Mouse (Mus musculus) fibroblast of lung, adult 2 months (primary cell): ENCODE measurements around the gene Srarp.

Experiments
- DNase-seq: peaks from one replicate; pipeline ENCODE4 v3.0.0-alpha.2; 2011; ENCODE audit warnings: low read depth

Srarp gene

DNA sequence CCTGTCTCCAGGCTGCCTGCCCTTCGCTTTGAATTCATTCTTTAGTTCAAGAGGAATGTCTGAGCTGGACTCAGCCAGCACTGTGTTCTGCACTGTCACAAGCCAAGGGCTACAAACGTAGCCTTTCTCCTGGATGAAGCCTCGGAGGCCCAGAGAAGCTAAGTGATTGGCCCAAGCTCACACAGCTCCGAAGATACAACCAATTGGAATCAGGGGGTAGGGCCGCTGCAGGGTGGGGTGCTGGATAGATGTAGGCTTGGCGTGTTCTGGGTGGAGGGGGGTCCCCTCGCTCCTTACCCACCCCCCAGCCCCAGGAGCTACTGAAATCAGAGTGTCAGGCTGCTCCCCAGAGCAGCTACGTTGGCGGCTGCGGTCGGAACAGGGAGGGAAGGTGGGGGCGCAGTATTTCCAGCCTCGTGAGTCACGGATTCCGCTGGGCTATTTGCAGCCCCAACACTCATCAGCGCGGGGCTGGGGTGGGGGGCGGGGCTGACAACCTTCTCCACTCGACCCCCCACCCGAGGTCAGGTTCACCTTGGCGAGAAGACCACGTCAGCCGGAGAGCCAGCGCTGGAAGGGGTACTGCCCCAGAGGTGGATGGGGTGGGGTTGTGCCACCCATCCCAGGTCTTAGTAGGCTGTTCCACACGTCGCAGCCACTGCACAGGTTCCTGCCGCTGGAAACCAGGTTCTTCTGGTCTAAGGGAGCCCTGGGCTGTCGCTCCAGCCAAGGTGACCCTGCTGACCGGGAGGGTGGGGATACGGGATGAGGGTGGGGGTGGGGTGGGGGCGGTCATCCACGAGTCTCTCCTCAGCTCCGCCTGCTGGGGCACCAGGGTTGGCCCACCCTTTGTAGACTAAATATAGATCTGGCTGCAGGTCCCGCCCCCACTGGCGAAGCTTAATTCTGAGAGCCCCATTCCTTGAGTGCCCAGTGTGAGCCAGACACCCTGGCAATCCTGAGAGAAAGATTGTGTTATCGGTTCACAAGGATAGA, 10.1 kb downstream of the Srarp start:
- peak; percentile 88 for DNase-seq

DNA sequence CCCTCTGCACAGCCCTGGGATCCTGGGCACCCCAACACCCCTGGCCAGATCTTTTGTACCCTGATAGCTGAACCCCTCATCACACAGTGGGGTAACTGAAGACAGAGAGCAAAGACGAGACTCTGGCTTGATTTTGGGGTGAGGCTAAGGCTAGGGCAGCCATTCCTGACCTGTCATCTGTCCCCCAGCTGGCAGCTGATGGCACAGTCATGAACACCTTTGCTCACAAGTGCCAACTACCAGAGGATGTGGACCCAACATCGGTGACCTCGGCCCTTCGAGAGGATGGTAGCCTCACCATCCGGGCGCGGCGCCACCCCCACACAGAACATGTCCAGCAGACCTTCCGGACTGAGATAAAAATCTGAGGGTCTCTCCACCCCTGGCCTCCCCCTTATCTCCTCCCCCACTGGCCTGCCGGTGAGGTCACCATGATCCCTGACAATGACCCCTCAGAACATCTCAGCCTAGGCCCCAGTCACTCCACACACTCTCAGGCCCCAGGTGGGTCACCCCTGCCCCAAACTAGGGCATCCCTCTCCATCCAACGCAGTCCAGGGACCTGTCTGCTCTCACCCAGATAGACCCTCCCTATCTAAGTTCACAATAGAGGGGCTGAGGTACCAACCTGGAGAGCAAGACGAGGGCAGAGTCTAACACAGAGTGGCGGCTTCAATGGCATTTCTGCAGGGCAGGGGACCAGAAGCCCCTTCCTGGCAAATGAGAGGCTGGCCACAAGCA, 12.0 kb downstream of the Srarp start:
- no peak for DNase-seq

DNA sequence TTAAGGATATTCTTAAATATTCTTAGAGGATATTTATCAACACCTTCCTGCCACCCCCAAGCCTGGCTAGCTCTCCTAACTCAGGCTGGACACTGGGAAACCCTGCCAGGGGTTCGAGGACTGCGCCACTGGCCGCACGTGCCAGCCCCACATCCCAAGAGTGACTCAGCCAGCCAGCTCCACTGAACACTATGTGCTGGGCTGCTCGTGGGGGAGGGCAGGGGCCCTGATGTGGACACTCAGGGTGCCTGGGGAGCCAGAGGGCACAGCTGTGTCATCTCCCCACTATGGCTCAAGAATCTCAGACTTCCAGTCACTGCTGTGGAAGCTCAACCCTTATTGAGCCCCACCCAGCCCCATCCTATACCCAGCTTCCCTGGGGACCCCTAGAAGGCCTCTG, 12.6 kb downstream of the Srarp start:
- no peak for DNase-seq

DNA sequence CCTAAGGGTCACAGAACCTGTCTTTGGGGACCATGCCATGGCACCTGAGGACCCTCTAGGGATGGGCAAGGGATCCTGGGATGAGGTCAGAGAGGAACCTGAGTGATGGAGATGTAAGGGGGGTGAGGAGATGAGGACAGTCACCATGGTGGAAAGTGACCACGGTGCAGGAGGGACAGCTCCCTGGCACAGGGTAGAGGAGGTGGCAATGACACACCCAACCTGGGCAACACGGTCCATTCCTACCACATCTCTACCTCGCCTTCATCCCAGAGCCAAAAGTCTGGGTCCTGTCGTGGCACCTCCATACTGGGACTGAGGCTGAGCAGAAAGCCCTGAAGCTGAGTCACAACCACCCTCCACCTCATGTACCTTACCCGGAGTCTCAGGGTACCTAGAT, 13.1 kb downstream of the Srarp start:
- DNase-seq, result no peak

DNA sequence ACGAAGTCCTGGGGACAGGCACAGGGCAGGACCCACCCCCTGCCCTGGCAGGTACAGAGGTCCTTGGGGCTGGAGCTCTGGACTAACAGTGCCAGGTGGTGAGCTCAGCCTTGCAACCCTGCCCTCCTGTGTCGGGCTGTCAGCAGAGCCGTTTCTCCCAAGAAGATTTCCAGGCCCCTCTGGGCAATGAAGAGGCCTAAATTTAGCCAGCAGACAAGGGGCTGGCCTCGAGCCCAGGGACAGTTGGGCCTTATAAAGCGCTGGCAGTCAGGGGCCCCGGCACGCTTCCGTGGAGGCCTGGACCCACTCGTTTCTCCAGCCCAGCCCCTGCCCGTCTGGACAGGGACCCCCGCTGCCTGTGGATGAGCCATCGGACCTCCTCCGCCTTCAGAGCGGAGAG, 14.5 kb downstream of the Srarp start:
- DNase-seq, result no peak

DNA sequence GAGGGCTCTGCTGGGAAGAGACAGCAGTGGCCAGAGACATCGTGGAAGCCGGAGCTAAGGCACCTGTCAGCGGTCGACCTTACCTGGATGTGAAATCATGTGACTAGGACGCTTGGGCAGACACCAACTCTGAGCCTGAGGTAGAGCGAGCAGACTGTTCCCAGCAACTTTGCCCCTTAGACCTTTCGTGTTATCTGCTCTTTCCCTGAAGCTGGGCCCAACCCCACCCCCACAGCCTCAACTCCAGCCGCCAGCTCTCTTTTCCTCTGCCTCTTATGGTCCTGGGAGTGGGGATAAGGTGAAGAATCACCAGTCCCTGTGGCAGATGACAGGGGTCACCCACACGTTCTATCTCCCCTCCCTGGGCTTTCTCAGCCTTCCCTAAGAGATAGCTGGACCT, 15.0 kb downstream of the Srarp start:
- no peak for DNase-seq

DNA sequence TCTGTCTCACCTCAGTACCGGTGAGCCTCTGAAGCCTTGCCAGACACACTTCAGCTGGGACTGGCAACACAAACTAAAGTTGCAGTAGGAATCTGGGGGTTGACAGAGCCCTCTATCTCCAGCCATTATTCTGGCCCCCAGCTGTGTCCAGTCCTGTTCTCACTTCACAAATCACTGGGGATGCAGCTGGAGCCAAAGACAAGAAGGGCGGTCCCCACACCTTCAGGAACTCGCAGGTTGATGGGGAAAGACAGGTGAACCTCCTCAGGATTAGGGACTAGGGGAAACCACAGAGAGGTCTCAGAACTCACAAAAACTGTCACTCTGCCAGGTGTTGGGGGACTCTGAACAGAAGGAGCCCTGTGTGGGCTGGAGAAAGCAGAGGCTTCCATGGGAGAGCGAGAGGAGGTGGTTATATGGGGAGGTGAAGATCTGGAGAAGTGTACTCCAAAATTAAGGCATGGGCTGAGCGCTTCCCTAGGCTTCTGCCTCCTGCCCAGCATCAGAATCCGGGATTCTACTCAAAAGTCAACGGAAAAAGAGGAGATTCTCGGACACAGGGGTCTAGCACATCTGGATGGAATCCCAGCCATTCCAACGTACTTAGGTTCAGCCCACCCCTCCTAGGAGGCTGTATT, 15.6 kb downstream of the Srarp start, which contains the start of gene Hspb7:
Gene Hspb7, plus strand, starts transcription at position 588 of the 638 bp plus-strand sequence.
- no peak for DNase-seq

DNA sequence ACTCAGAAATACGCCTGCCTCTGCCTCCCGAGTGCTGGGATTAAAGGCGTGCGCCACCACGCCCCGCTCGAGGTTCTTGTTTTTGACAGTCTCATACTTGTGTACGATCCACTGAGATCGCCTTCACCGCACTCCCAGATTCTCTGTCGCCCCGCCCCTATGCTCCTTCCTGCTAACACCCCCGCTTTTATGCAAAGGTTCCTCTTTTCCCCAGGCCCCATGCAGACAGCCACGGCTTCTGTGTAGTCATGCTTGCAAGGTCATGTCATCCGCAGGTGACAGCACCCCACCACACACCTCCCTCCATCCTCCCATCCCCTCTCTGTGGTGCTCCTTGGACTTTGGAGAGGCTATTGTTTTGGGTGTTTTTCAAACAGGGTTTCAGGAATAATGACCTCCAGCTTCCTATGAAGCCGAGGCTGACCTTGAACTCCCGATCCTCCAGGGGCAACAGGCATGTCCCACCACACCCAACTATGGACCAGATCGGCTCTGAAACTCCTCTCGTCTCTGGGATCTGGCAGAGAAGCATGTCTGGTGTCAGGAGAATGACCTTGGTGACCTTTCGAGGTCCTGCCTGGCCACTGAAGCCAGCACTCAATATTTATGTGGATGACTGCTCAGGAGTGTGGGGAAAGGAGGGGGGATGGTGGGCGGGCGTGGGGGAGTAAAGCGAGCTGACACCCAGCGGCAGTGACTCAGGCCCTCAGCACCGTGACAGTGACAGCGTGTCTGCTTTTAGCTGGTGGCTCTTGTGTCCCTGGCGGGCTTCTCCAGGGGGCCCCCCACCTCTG, 16.3 kb downstream of the Srarp start:
- no peak for DNase-seq

DNA sequence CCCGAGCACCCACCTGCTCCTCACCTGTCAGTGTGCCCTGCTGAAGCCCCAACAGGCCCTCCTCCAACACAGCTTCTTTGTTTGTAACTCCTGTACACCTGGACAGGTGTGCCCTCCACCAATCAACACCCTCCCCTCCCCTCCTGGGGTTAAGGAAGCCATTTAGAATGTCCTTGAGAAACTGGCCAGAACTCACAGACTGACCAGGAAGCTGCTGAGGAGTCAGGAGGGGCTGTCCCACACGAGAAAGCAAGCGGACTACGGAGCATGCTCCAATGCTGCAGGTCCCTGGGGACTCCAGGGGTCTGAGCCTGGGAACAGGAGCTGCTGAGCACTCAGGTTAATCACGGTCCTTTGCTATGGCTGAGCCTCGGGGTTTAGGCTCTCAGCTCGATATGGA, 20.0 kb downstream of the Srarp start, which contains the start of gene Clcnkb:
Gene Clcnkb, minus strand, starts transcription at position 91 of the 400 bp plus-strand sequence.
- no peak for DNase-seq

DNA sequence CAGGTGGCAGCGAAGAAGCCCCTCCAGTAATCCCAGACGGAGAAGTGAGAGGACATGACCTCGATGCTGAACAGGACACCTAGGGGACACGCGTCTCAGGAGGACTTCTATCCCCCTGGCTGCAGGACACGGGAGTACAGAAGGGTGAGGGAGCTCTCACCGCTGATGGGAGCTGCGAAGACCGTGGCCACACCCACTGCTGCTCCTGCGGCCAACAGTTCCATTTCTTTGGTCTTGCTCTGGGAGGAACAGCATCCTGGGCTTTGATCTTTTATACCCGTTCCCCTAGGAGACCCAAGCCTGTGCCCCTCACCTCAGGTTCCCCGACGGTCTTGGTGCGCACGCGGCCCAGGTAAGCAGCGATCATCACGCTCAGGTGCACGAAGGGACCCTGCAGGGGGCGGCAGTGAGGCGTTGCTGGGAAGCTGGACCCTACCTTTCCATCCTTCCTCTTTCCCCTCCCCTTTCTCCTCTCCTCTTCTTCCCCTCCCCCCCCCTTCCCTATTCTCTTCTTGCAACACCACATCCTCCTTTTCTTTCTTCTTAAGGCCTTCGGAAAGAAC, 24.4 kb downstream of the Srarp start:
- DNase-seq, result no peak

DNA sequence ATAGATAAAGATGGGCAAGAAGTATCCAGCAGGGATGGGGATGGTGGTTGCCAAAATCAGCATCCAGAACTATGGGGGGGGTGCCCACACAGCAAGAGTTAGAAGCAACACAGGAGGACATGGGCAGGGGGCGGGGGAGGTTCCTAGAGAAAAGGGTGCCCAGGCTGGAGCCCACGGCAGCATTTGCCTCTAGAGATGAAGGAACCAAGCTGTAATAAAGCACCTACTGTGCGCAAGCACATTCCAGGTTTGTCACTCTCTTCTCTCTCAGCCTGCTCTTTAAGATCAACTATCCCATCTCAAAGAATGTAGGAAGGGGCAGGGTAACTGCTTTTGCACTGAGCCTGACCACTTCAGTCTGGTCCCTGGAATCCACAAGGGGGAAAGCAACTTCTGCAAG, 27.3 kb downstream of the Srarp start:
- no peak for DNase-seq

DNA sequence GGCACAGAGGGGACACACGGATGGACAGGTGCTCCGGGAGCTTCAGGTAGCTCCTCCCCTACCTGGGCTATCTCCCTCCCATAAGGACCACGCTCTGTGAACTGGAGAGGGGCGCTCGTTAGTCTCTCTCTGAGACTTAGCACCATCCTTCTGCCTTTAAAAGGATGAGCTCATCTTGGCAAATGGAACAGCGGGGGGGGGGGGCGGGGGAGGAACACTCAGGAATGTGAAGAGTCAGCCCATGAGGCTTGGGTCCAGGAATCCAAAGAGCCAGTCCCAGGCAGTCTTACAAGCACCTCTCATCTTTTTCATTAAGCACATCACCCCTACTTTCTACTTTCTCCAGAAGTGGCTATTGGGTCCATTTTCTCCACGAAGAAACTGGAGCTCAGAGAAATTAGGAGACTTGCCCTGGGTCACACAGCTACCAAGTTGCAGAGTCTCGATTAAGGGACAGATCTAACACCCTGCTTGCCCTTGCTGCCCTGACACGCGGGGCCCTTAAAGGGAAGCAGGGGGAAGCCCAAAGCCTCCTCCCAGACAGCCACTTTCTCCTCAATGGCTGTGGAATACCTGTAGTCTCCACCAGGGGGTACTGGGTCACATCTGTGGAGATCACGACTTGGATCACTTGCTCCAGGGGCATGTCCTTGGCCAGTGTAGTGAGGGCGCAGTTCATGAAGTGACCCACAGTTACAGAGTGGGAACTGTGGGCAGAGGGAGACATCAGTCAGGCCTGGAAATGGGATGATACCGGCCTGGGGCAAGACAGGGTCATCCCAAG, 29.2 kb downstream of the Srarp start:
- no peak for DNase-seq

DNA sequence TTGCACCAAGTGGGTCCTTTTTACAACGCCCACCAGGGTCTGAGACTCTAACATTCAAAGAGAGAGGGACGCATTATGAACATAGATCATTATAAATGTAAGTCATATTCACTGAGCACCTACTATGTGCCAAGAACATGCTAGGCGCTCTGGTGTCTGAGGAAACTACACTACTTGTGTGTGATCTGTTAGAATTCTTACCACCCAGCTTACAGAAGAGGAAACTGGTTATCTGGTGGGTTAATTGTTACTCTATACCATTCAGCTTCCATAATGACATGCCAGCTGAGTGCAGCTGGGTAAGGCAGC, 30.6 kb downstream of the Srarp start:
- DNase-seq, result no peak

DNA sequence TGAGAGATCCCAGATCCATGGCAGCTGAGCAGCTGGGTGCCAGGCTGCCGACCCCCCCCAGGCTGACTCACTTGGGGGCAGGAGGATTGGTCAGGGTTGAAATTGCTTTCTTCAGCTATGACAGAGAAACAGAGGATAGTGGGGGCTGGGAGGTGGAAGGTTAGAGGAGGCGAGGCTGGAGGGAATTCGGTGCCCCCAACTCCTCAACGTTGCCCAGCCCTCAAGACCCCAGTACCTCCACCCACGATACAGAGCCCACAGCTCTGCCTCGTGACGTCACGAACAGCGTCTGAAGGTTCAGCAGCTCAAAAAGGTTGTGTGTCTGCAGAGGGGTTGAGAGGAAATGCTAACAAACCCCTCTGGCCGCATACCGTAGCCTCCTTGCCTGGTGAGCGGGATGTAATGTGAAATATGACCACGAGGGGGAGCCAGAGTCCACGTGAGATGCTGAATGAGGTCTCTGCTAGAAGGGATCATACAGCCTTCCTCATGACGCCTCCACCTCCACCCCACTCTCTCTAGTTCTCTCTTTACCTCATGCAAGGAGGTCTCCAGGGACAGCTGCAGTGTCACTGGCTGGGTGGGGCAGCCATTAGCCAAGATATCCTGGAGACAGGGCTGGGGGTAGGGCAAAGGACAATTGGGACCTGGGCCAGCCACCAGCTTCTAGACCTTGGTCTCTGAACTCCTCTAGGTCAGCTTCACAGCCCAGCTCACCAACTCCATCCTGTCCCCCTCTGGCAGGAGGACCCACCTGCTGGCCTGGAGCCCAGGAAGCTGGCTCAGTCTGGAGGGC, 31.2 kb downstream of the Srarp start:
- DNase-seq, result no peak

DNA sequence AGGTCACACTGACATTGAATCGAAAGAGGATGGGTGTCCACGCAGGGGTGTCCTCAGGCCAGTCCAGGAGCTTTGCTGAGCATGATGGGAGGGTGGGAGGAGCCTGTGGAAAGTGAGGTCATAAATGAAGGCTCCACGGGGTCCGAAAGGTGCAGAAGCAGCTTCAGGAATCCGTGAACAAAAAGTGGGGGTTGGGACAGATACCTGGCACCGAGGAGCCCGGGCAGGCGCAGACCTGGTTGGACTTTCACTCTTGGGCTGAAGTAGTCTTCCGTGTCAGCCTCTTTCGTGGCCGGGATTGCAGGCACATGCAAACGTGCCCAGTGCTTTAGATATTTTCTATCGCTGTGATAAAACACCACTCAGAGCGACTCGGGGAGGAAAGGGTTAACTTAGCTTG, 35.7 kb downstream of the Srarp start:
- DNase-seq, result no peak

DNA sequence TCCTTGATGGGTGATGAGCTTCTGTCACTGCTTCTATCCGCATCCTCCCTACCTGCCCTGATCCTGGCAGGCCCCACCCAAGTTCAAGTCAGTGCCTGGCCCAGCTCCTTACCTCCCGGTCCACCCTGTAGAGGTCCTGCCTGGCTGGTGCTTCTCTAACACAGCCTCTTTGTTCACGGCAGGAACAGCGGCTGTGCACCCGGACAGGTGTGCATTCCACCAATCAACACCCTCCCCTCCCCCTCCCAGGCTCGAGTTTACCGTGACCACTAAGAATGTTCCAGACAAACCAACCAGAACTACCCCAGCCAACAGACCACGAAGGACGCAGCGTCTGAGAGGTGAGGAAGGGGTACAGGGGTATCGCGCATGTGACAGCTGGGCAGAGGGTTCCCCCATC, 37.4 kb downstream of the Srarp start, which contains the start of gene Clcnka:
Gene Clcnka, minus strand, starts transcription at position 180 of the 400 bp plus-strand sequence.
- no peak for DNase-seq

DNA sequence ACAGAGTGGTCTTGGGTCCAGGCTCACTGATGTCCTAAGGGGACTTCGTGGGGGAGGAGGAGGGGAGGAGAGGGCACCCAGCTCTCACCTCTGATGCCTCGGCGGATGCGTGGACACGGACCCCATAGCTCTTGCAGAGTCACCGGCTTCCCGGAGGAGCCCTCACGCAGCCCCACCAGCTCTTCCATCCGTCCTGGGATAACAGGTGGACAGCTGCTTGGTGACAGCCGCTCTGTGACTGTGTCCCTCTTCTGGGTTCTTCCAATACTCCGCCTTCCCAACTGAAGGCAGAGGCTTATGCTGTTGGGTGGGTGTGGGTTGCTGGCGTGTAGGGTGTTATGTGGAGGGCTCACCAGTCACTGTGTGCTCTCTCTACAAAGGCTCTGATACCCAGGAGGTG, 38.0 kb downstream of the Srarp start:
- DNase-seq, result no peak

DNA sequence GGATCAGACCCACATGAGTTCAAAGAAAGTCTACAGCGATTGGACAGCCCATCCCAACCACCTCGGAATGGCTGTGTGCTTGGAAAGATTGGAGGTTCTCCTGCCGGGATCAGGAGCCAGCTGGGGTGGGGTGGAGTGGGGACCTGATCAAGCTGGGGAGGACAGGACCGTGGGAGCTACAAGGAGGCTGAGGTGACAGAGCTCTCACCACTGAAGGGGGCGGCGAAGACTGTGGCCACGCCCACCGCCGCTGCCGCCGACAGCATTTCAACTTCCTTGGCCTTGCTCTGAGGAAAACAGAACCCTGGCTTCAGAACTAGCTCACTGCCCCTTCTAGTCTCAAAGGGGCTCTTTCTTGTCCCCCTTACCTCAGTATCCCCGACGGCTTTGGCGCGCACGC, 41.2 kb downstream of the Srarp start:
- DNase-seq, result no peak

DNA sequence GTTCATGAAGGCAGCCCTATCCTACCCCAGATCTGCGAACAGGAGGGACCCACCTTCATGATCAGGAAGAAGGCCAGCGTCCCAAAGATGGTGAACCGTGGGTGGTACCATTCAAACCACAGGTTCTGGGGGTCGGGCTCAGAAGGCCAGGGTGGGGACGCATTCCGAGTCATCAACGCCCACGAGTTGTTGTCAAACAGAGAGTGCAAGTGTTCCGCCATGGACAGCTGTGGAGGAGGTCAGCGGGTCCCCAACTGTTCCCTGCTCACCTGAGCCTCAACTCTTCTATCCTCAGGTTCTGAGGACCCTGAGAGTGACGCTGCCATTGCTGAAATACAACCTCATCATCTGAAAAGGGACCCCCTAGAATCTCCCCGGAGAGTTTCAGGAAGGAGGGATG, 44.6 kb downstream of the Srarp start:
- no peak for DNase-seq
